Mouse (Mus musculus): ENCODE measurements around the gene Nelfe.
A peak's percentile ranks its signal among the peaks of the same experiment; 100 is the strongest.
"Not testable (repeated sequence)": the region's sequence is repeated elsewhere in the genome, so short reads cannot be mapped to it uniquely, and the experiment has no call there.

Gene Nelfe

DNA sequence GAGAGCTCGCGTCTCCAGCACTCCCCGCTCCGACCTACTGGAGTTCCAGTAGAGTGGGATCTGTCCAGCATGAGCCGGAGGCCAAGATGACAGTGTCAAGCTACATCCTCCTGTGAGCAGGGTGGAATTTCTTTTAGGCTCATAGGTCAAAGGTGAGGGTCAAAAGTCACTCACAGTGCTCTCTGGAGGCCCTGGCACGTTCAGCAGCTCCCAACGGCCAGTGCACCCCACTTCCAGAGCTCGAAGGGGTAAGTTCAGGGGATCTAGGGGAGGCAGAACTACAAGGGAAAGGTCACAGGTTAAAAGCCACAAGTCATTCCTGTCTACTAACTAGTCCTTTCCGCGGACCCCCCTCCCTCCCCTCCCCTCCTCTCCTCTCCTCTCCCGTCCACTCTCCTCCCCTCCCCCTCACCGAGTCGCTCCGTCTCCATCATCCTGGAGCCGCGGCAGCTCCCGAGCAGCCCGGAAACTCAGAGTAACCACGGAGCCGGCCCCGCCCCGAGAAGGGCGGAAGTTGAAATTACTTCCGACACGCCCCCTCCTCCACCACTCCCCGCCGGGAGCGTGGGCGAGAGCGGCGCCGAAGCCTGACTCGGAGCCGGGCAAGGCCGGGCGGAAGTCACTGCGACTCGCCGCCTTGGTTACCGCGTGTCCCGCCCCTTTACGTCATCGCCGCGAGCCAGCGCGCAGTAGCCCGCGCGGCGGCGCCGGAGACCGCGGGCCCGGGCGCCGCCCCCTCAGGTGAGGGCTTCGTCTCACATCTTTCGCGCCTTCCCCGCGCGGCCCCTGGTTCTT is at the start of gene Nelfe, which contains the start of gene Skiv2l:
TSS of gene Nelfe (plus strand) at position 670 of the 795 bp plus-strand sequence.
TSS of gene Skiv2l (minus strand) at position 489 of the 795 bp plus-strand sequence.
- peak; percentile 19; the same call in 1 of the 2 replicates for TF ChIP-seq GATA4 (IDR thresholded peaks at IDR 0.05; ENCODE audit: insufficient replicate concordance, low read length)

DNA sequence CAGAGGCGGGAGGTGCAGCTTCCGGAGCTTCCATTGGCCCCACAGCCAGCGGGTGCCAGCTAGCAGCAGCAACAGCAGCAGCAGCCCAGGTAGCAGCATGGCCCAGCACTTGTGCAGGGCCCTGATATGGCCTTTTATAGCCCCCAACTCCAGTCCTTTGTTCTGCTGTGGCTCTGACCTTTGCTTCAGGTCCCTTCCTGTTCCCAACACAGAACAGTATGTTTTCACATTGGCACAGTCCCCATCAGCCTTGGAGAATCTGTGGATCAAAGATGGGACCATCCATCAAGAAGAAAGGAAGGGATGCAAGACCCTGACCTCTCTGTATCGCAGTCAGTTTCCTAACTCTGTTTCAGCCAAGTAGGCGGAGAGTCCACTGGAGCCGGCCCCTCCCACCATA is 45.9 kb upstream of the Nelfe start, which contains the start of gene Cyp21a1:
TSS of gene Cyp21a1 (minus strand) at position 261 of the 400 bp plus-strand sequence.
- TF ChIP-seq GATA4 (IDR thresholded peaks at IDR 0.05; ENCODE audit: insufficient replicate concordance, low read length): not testable (repeated sequence)

DNA sequence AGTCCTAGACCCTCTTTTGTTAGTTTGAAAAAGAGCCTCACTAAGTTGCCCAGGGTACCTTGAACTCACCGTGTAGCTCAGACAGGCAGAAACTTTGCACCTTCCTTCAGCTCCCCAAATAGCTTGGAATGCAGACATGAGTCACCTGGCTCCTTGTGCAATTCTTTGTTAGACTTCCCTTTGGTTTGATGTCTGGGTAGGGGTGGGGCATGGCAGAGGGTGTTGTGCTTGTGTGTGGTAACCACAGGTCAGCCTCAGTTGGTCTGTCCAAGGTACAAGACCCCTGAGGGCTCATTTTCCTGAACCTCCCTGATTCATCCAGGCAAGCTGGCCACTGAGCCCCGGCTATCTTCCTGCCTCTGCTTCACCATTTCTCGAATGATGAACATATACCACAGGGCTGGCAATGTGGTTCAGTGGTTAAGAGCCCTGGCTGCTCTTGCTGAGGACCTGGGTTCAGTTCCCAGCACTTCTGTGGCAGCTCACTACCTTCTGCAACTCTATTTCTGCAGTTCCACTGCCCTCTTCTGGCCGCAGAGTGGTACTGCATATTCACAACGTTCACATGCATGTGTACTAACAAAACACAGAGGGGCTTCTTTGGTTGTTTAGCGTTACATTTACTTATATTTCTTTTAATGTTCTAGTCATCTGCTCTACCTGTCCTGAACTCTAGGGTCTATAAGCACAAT is 45.2 kb upstream of the Nelfe start:
- no peak for TF ChIP-seq GATA4 (IDR thresholded peaks at IDR 0.05; ENCODE audit: insufficient replicate concordance, low read length)

DNA sequence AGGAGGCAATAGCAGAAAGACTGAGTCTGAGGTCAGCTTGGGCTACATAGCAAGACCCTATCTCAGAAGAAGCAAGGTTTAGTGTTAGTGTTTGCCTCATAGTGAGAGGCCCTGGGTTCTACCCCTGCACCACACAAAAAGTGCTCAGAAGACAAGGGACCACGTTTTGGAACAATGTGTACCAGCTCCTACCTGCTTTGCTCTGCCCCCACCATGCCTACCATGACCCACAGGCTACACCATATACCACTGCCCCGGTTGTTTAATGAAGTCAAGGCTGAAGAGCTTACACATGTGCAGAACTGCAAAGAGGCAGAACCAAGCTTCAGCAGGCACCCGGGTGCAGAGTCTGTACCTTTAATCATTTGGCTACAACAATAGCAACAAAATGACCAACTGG is 43.0 kb upstream of the Nelfe start:
- TF ChIP-seq GATA4 (IDR thresholded peaks at IDR 0.05; ENCODE audit: insufficient replicate concordance, low read length): no peak

DNA sequence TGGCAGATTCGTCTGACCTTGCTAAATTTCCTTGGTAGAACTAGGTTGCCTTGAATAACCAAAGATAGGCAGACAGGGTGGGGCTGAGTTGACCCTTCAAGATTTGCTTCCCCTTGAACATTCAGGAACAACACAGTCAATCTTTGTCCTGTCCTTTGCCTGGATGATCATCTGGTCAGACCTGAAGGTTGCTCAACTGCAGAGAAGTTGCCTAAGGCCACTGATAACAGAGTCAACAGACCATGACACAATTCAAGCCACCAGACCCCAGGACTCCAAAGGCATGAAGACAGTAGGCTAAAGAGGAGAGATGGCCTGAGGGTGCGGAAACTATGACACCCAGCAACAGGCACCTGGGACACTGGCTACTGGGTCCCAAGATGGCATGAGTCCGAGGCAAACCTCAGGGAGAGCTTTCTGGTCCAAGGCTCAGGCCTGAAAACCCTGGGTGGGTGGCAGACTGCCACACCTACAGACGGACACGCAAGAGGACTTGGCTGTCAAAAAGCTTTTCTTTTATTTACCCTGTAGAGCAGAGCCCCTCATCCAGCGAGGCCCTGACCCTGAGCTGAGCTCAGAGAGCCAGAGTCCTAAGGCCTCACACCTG is 41.5 kb upstream of the Nelfe start:
- peak; percentile 100 for TF ChIP-seq GATA4 (IDR thresholded peaks at IDR 0.05; ENCODE audit: insufficient replicate concordance, low read length)

DNA sequence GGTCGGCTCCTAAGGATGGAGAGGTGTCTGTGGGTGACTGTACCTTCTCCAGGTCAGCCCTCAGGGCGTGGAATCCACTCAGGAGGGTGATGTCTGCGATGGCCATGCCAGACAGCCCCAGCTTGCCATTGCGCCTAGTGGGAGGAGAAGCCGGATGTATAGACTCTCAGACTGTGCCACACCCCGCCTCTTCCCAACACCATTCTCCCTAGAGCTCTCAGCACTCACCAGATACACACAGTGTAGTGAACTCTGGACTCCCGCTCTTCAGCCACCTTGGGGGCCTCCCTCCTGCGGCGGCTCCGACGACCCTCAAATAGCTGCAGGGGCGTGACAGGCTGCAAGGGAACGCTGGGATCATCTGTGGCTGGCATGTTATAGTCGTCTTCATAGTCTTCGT is 38.9 kb upstream of the Nelfe start:
- TF ChIP-seq GATA4 (IDR thresholded peaks at IDR 0.05; ENCODE audit: insufficient replicate concordance, low read length): no peak

DNA sequence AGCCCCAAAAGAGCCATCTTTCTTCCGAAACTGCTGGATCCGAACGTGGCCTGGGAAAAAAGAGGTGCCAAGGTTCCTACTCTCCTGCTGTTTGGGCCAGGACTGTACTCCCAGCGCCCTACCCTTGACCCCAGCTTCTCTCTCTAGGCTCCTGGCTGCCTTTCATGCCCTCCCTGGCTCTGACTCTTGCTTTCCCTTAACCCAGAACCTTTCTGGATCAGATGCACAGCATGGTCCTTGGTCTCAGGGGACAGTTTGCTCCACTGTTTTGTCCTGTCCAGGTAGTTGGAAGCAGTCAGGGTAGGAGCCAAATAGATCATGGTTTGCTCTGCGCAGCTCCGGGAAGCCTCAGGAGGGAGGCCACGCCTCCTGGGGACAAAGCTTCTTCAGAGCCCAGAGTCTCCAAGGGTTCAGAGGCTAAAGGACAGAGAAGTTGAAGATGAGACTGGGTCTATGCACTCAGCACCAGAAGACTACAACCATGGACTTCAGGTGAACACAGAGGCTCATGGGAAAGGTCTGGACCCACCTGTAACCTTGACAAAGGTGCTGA is 35.3 kb upstream of the Nelfe start:
- TF ChIP-seq GATA4 (IDR thresholded peaks at IDR 0.05; ENCODE audit: insufficient replicate concordance, low read length): no peak

DNA sequence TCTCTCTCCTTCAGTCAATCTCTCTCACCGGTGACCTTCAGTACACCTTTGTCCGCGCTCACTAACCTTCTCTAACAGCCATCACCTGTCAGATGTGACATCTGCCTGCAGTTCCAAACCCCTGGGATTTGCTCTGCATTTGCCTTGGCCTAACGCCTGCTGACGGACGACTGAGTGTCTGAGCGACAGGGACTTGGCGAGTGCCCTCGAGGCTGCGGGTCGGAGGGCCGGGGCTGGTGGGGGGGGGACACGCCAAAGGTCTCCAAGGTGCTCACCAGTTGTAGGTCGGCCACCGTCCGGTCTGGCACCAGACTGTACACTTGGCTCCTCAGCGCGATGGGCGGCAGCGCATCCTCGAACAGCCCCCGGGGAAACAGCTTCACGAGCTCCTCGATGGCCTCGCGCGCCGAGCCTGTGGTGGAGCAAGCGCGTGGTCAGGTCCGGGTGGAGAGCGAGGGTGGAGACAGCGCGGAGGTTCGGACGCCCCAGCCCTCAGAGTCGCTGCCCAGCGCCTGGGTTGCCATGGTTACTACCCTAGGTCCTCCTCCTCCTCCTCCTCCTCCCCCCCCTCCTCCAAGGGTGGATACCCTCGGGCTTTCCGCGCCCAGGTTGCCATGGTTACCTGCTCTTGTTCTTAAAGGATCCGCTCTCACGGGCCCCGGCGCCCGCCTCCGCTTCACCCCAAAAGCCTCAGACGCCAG is 13.9 kb upstream of the Nelfe start:
- TF ChIP-seq GATA4 (IDR thresholded peaks at IDR 0.05; ENCODE audit: insufficient replicate concordance, low read length): no peak

DNA sequence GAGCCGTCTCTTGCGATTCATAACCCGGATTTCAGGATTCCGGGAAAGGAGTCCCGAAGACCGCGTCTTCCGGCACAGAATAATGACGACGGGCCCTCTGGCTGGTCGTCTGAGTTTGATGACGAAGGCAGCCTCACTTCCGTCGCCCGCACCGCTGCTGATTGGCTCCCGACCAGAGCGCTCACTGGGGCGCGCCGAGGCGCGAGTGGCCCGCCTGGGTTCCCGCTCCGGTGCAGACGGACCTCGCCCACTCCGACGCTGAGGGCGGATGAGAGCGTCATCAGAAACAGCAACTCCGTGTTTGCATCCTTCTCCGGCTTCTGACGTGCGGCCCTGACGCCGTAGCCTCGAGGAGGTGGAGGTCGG is 13.4 kb upstream of the Nelfe start, which contains the start of the genes Stk19 and Dxo:
TSS of gene Stk19 (minus strand) at position 90 of the 366 bp plus-strand sequence.
TSS of gene Dxo (plus strand) at position 164 of the 366 bp plus-strand sequence.
- TF ChIP-seq GATA4 (IDR thresholded peaks at IDR 0.05; ENCODE audit: insufficient replicate concordance, low read length): no peak

DNA sequence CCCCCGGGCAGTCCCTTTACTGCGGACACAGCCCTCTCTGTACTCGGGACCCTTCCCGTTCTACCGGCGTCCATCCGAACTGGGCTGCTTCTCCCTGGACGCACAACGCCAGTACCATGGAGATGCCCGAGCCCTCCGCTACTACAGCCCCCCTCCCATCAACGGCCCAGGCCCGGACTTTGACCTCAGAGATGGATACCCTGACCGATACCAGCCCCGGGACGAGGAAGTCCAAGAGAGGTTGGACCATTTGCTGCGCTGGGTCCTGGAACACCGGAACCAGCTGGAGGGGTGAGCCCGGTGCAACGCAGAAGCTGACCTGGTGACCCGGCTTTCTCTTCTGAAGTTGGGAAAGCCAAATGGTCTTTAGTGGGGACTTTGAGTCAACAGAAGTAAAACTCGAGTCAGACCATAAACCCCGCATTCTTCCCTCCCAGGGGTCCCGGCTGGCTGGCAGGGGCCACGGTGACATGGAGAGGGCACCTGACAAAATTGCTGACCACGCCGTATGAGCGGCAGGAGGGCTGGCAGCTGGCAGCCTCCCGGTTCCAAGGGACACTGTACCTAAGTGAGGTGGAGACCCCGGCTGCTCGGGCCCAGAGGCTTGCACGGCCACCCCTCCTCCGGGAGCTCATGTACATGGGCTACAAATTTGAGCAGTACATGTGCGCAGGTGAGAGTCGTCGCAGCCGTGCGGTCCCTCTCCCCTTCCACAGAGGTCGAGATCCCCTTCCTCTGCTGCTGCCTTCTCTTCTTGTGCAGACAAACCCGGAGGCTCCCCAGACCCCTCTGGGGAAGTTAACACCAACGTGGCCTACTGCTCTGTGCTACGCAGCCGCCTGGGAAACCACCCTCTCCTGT is 12.5 kb upstream of the Nelfe start:
- TF ChIP-seq GATA4 (IDR thresholded peaks at IDR 0.05; ENCODE audit: insufficient replicate concordance, low read length): no peak

DNA sequence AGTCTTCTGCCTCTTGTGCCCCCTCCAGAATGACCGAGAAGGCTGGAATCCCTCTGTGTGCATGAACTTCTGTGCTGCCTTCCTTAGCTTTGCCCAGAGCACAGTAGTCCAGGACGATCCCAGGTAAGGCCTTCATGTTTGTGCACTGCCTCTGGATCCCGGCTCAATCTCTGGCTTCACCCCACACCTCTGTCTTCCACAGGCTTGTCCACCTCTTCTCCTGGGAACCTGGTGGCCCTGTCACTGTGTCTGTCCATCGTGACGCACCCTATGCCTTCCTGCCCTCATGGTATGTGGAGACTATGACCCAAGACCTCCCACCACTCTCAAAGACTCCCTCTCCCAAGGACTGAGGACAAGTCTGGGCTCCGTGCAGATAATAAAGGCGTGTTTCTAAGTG is 11.4 kb upstream of the Nelfe start:
- TF ChIP-seq GATA4 (IDR thresholded peaks at IDR 0.05; ENCODE audit: insufficient replicate concordance, low read length): no peak

DNA sequence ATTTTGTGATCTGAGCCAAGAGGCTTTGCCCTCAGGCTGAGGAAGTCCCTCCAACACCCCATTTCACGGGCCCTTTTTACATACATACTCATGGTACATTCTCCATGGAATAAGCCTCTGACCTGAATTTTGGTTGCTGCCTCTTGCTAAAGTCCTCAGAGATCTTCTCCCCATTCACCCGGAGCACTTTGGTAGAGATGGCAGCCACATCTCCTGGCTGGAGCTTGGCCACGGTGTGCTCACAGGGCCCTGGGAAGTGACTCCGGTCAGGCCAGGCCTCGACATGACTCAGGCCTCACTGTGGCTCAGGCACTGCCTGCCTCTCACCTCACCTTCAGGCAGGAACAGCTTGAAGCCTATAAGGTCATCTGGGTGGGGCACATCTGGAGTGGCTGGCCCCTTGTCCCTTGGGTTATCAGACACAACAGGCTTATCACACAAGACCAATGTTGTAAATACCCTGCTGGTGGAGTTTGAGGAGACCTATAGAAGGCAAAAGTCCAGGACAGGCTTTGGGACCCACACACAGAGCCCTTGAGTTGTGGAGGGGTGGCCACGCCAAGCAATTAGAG is 9.4 kb upstream of the Nelfe start:
- no peak for TF ChIP-seq GATA4 (IDR thresholded peaks at IDR 0.05; ENCODE audit: insufficient replicate concordance, low read length)

DNA sequence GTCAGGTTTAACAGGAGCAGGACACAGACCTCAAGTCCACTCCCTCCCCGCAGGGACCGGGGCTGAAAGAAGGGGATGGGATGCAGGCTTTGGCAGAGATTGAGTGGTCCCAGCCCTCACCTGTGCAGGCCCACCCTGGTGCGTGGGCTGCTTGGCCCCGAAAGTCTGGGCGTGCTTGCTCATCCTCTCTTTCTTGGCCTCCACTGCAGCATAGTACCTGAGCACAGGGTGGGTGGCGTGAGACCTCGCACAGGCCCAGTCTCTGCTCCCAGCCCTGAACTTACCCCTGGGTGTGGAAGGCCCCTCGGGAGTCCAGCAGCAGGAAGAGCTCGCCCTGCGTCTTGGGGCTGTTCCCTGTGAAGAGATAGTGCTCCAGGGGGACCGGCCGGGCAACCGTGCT is 5.3 kb upstream of the Nelfe start:
- TF ChIP-seq GATA4 (IDR thresholded peaks at IDR 0.05; ENCODE audit: insufficient replicate concordance, low read length): no peak

DNA sequence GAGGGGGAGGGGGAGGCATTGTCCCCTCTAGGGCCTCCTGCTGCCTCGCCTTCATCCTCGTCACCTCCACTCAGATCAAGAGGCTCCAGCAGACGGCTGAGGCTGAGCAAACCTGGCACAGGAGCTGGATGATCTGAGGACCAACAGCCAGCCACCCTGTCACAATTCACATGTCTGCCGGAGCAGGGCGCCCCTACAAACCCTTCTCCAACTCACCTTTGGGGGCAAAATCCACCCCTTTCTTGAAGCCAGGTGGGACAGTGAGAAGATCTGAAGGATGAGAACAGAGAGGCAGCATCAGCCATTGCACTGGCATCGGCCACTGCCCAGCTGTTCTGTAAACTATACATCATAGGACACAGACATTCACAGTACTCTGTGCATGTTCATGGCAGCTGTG is 3.0 kb upstream of the Nelfe start:
- no peak for TF ChIP-seq GATA4 (IDR thresholded peaks at IDR 0.05; ENCODE audit: insufficient replicate concordance, low read length)
